Mouse (Mus musculus): Measurements from ENCODE around the gene Gm3285.

- TF ChIP-seq CTCF (IDR thresholded peaks at IDR 0.05; ENCODE audit: low read depth) = peak; percentile 24; the same call in 1 of the 2 replicates
- TF ChIP-seq EP300 (IDR thresholded peaks at IDR 0.05; ENCODE audit: low read depth) = no peak
Measured at GRCm38 (mm10) chr10:77880305-77880704, 18.5 kb downstream of the Gm3285 start.
